Mouse (Mus musculus) heart, adult 2 months (tissue): ENCODE measurements around the gene Smg8.

Experiments used
- CTCF ChIP-seq: fragments of 200-600 bp; IDR thresholded peaks from 2 replicates; pipeline ENCODE4 v1.8.1; 2022; ENCODE audit warnings: antibody characterized with exemption, mild to moderate bottlenecking, moderate library complexity
- EP300 ChIP-seq: fragments of 200-500 bp; IDR thresholded peaks from 2 replicates; pipeline ENCODE4 v1.6.1; 2011; ENCODE audit warnings: low read depth, low read length, control low read depth; ENCODE audit not compliant: insufficient read depth
- POLR2A ChIP-seq: fragments of 200-500 bp; IDR thresholded peaks from 2 replicates; pipeline ENCODE4 v1.6.1; 2011; ENCODE audit warnings: mild to moderate bottlenecking, low read depth, low read length, control low read depth; ENCODE audit not compliant: insufficient read depth

DNA sequence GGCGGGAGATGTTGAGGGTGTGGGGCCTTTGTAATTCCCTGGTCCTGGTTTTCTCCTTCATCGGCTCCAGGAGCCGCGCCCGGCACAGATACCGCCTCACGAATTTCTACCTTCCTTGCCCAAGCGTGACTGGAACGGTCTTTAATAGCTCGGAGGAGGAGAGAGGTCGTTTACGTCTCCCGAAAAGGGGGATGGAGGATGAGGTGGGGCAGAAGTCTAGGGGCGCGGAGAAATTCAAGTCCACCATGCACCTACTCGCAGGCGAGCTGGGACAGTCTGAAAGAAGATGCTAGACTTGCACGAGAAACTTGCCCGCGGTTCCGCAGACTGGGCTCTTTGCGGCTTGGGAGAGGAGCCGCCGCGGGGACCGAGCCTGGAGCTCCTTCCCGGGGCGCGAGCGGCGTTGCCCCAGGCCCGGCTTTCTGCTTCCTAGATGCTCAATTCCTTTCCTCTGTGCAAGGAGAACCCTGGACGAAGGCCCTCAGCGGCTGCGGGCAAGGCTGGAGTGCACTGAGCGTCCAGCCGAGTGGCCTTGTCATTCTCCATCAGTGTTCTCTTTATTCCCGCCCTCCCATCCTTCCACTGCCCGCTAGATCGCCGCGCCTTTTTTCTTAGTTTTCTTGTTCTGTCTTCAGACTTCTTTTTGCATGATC, 23.1 kb upstream of the Smg8 start:
- TF ChIP-seq POLR2A (no peak), EP300 (no peak), CTCF (no peak)
